ENCODE assay signal across 14 mouse cellular contexts in genomic region chr14:54936831-54937160, GRCm38 (mm10). TPM values are rescaled to one million over a fixed set of nuclear protein-coding genes. Genes with fewer than 3 reads are reported as not detected.
DNase-seq lines count a peak whose midpoint lies in the region; ATAC-seq lines count a peak whose summit lies in the region.
"Had no signal": no experiment of that assay in that cellular context is flagged by ENCODE, and none has a peak within 500 bp of the region (broad histone marks: within the 10 kb centered on the region; RNA-seq: fewer than 3 reads in every experiment).

No protein-coding gene starts in this region.

- no peak overlapping the region for H3K4me3 ChIP-seq in heart, embryonic 14.5 days (ENCODE audit: control insufficient read depth in 1 of 2, insufficient read depth in 1 of 2, low read depth in 1 of 2, low read length in 2 of 2)
- no peak overlapping the region for H3K4me3 ChIP-seq in hindbrain, embryonic 12.5 days
- no peak overlapping the region for H3K4me3 ChIP-seq in midbrain, embryonic 16.5 days (ENCODE audit: low read depth, low read length)

- ATAC-seq in heart, embryonic 14.5 days (ENCODE audit: insufficient number of reproducible peaks, insufficient read depth, low FRiP score, low read depth): no peak
- peak; percentile 40; the same call in 1 of the 2 replicates for ATAC-seq in common myeloid progenitor, adult 5-6 weeks (replicated peaks; ENCODE audit: low read depth, poor library complexity, severe bottlenecking)
- ATAC-seq in hindbrain, embryonic 12.5 days (ENCODE audit: low FRiP score): no peak
- no peak for ATAC-seq in midbrain, embryonic 16.5 days
- ATAC-seq in megakaryocyte-erythroid progenitor cell, adult 5-6 weeks (replicated peaks; ENCODE audit: low FRiP score, low TSS enrichment, poor library complexity, severe bottlenecking): no peak

- no peaks in the 10 kb centered on the region for H3K9me3 ChIP-seq in heart, embryonic 14.5 days (ENCODE audit: control insufficient read depth, low read length)
- no peaks in the 10 kb centered on the region for H3K9me3 ChIP-seq in hindbrain, embryonic 12.5 days (replicated peaks)
- no peaks in the 10 kb centered on the region for H3K9me3 ChIP-seq in midbrain, embryonic 16.5 days (replicated peaks; ENCODE audit: control insufficient read depth, low read length, poor library complexity, severe bottlenecking)

- no peak overlapping the region for H3K4me2 ChIP-seq in heart, embryonic 14.5 days (ENCODE audit: low read length)
- H3K4me2 ChIP-seq in hindbrain, embryonic 12.5 days (replicated peaks): peak overlapping the region; percentile 15; the same call in 1 of the 2 replicates
- H3K4me2 ChIP-seq in midbrain, embryonic 16.5 days (ENCODE audit: low read length): no peak overlapping the region

- no peaks in the 10 kb centered on the region for H3K27me3 ChIP-seq in heart, embryonic 14.5 days (ENCODE audit: control insufficient read depth, insufficient read depth, low read length)
- no peaks in the 10 kb centered on the region; the same call in 1 of the 2 replicates for H3K27me3 ChIP-seq in hindbrain, embryonic 12.5 days
- H3K27me3 ChIP-seq in midbrain, embryonic 16.5 days (ENCODE audit: control insufficient read depth, insufficient read depth, low read depth, low read length): no peaks in the 10 kb centered on the region

- peaks cover 10 to 13% of the 10 kb centered on the region in 2 experiments; a peak in 3 of 4 replicates for H3K4me1 ChIP-seq in heart, embryonic 14.5 days (ENCODE audit: control insufficient read depth in 2 of 2, insufficient read depth in 2 of 2, low read length in 2 of 2)
- peaks cover 19% of the 10 kb centered on the region for H3K4me1 ChIP-seq in hindbrain, embryonic 12.5 days
- no peaks in the 10 kb centered on the region for H3K4me1 ChIP-seq in midbrain, embryonic 16.5 days (ENCODE audit: control insufficient read depth, insufficient read depth, low read length)

- peaks cover 23% of the 10 kb centered on the region for H3K36me3 ChIP-seq in heart, embryonic 14.5 days (ENCODE audit: control insufficient read depth, insufficient read depth, low read length)
- no peaks in the 10 kb centered on the region for H3K36me3 ChIP-seq in hindbrain, embryonic 12.5 days
- H3K36me3 ChIP-seq in midbrain, embryonic 16.5 days (ENCODE audit: control insufficient read depth, insufficient read depth, low read length): no peaks in the 10 kb centered on the region

- H3K9ac ChIP-seq in heart, embryonic 14.5 days (ENCODE audit: low read length): peak overlapping the region; percentile 41; the same call in 1 of the 2 replicates
- H3K9ac ChIP-seq in hindbrain, embryonic 12.5 days: 0 out of 2 replicates have a peak overlapping the region, but pooled peaks have one; percentile 28
- no peak overlapping the region for H3K9ac ChIP-seq in midbrain, embryonic 16.5 days (ENCODE audit: low read depth, low read length)

- no peak for DNase-seq in heart, postnatal 25 days (ENCODE audit: low spot score)
- DNase-seq in testis, postnatal 14 days (ENCODE audit: low spot score): no peak
- no peak for DNase-seq in kidney, postnatal 36 days
- DNase-seq: adrenal gland, postnatal 14 days; lung, postnatal 36 days; right cerebral cortex, adult 18-20 months; thymus, adult 2 months had no signal

- 24% methylated on average over 6 of the region's 6 CpGs for WGBS in heart, embryonic 14.5 days
- 50% methylated on average over 6 of the region's 6 CpGs for WGBS in hindbrain, embryonic 12.5 days
- WGBS in midbrain, embryonic 16.5 days: 62% methylated on average over 6 of the region's 6 CpGs

- H3K27ac ChIP-seq in heart, embryonic 14.5 days (replicated peaks in 1 of 2; ENCODE audit: control insufficient read depth in 1 of 2, insufficient read depth in 1 of 2, low read depth in 2 of 2, low read length in 2 of 2): no peak overlapping the region; a peak in 1 of 4 replicates
- H3K27ac ChIP-seq in hindbrain, embryonic 12.5 days: peak overlapping the region; percentile 58
- H3K27ac ChIP-seq in midbrain, embryonic 16.5 days (ENCODE audit: low read length): peak overlapping the region; percentile 53; the same call in 1 of the 2 replicates

- intact Hi-C loops in heart, postnatal 25 days (cut with DNase I): no loop called here

RNA-seq across cellular contexts. Expression of gene Cmtm5, which starts 0.7 kb away (rescaled TPM):
- 0.58 and 0.72 TPM in 2 replicates for polyA plus RNA-seq in heart, embryonic 14.5 days (2014; fragmentation: Nextera tagmentation; extraction: Ambion mirVana)
- under 1 TPM; 0.29 to 0.36 TPM for total RNA-seq in heart, postnatal 25 days (2021)
- total RNA-seq in common myeloid progenitor, adult 5-6 weeks (2017): not detected in 2 replicates
- 5.2 and 6.3 TPM in 2 replicates for polyA plus RNA-seq in hindbrain, embryonic 12.5 days (2016; fragmentation: Nextera tagmentation; extraction: Ambion mirVana)
- polyA plus RNA-seq in midbrain, embryonic 16.5 days (2015; fragmentation: Nextera tagmentation; extraction: Ambion mirVana): 9.5 and 14.8 TPM in 2 replicates
- total RNA-seq in megakaryocyte-erythroid progenitor cell, adult 5-6 weeks (2014; fragmentation: Nextera tagmentation): not detected in 2 replicates
- total RNA-seq in megakaryocyte-erythroid progenitor cell, adult 5-6 weeks (2017): not detected in 2 replicates

RNA-seq across cellular contexts. Expression of gene Il25, which starts 4.3 kb away (rescaled TPM):
- polyA plus RNA-seq in heart, embryonic 14.5 days (2014; fragmentation: Nextera tagmentation; extraction: Ambion mirVana): not detected in 2 replicates
- not detected for total RNA-seq in heart, postnatal 25 days (2021)
- total RNA-seq in common myeloid progenitor, adult 5-6 weeks (2017): not detected in 2 replicates
- not detected in 2 replicates for polyA plus RNA-seq in hindbrain, embryonic 12.5 days (2016; fragmentation: Nextera tagmentation; extraction: Ambion mirVana)
- polyA plus RNA-seq in midbrain, embryonic 16.5 days (2015; fragmentation: Nextera tagmentation; extraction: Ambion mirVana): 0.46 and 0.51 TPM in 2 replicates
- total RNA-seq in megakaryocyte-erythroid progenitor cell, adult 5-6 weeks (2014; fragmentation: Nextera tagmentation): not detected in 2 replicates
- total RNA-seq in megakaryocyte-erythroid progenitor cell, adult 5-6 weeks (2017): not detected in 2 replicates
- total RNA-seq: adrenal gland, postnatal 14 days; gastrocnemius, postnatal 4 days; layer of hippocampus, postnatal 36 days had no signal

RNA-seq across cellular contexts. Expression of gene Efs, which starts 10.9 kb away (rescaled TPM):
- 12.2 and 14.6 TPM in 2 replicates for polyA plus RNA-seq in heart, embryonic 14.5 days (2014; fragmentation: Nextera tagmentation; extraction: Ambion mirVana)
- total RNA-seq in heart, postnatal 25 days (2021): 1 to 10 TPM; 2.8 to 3.0 TPM
- total RNA-seq in common myeloid progenitor, adult 5-6 weeks (2017): not detected in 2 replicates
- polyA plus RNA-seq in hindbrain, embryonic 12.5 days (2016; fragmentation: Nextera tagmentation; extraction: Ambion mirVana): 28.4 and 32.9 TPM in 2 replicates
- 11.7 and 12.9 TPM in 2 replicates for polyA plus RNA-seq in midbrain, embryonic 16.5 days (2015; fragmentation: Nextera tagmentation; extraction: Ambion mirVana)
- total RNA-seq in megakaryocyte-erythroid progenitor cell, adult 5-6 weeks (2014; fragmentation: Nextera tagmentation): not detected in 2 replicates
- not detected in 2 replicates for total RNA-seq in megakaryocyte-erythroid progenitor cell, adult 5-6 weeks (2017)

RNA-seq across cellular contexts. Expression of gene Slc22a17, which starts 23.9 kb away (rescaled TPM):
- 18.5 and 25.6 TPM in 2 replicates for polyA plus RNA-seq in heart, embryonic 14.5 days (2014; fragmentation: Nextera tagmentation; extraction: Ambion mirVana)
- total RNA-seq in heart, postnatal 25 days (2021): 1 to 10 TPM; 2.7 to 3.1 TPM
- total RNA-seq in common myeloid progenitor, adult 5-6 weeks (2017): 0.23 and 6.6 TPM in 2 replicates
- 135 and 137 TPM in 2 replicates for polyA plus RNA-seq in hindbrain, embryonic 12.5 days (2016; fragmentation: Nextera tagmentation; extraction: Ambion mirVana)
- 219 and 245 TPM in 2 replicates for polyA plus RNA-seq in midbrain, embryonic 16.5 days (2015; fragmentation: Nextera tagmentation; extraction: Ambion mirVana)
- total RNA-seq in megakaryocyte-erythroid progenitor cell, adult 5-6 weeks (2014; fragmentation: Nextera tagmentation): 2.2 TPM in 1 of 2 replicates, not detected in the other
- 4.9 TPM in 1 of 2 replicates, not detected in the other for total RNA-seq in megakaryocyte-erythroid progenitor cell, adult 5-6 weeks (2017)

RNA-seq across cellular contexts. Expression of gene Myh6, which starts 29.9 kb away (rescaled TPM):
- 2,542 and 2,728 TPM in 2 replicates for polyA plus RNA-seq in heart, embryonic 14.5 days (2014; fragmentation: Nextera tagmentation; extraction: Ambion mirVana)
- total RNA-seq in heart, postnatal 25 days (2021): over 10,000 TPM; 23,221 to 24,394 TPM
- total RNA-seq in common myeloid progenitor, adult 5-6 weeks (2017): not detected in 2 replicates
- polyA plus RNA-seq in hindbrain, embryonic 12.5 days (2016; fragmentation: Nextera tagmentation; extraction: Ambion mirVana): 0.81 and 1.4 TPM in 2 replicates
- 1.3 and 2.9 TPM in 2 replicates for polyA plus RNA-seq in midbrain, embryonic 16.5 days (2015; fragmentation: Nextera tagmentation; extraction: Ambion mirVana)
- not detected in 2 replicates for total RNA-seq in megakaryocyte-erythroid progenitor cell, adult 5-6 weeks (2014; fragmentation: Nextera tagmentation)
- not detected in 2 replicates for total RNA-seq in megakaryocyte-erythroid progenitor cell, adult 5-6 weeks (2017)

Comparison
In these comparisons a context has a peak if more than half of its experiments do, and no peak if none do; other contexts are left out.
1. H3K27ac ChIP-seq: peak in hindbrain, embryonic 12.5 days (single experiment) and midbrain, embryonic 16.5 days (single experiment); none in heart, embryonic 14.5 days (0 of 2).